Mouse (Mus musculus) adrenal gland (tissue): Measurements from ENCODE around the gene Trmt1l.

Experiments
- intact Hi-C: fragments of 180-260 bp; cut with DNase I; formaldehyde crosslinking; loops from one replicate; pipeline ENCODE4 v1.15.1; 2025
- microRNA-seq, 2 experiments: library from miRNA; unstranded; fragments of <30 nt; microRNA quantifications; one replicate each; pipeline ENCODE4; 2019

Gene Trmt1l

DNA sequence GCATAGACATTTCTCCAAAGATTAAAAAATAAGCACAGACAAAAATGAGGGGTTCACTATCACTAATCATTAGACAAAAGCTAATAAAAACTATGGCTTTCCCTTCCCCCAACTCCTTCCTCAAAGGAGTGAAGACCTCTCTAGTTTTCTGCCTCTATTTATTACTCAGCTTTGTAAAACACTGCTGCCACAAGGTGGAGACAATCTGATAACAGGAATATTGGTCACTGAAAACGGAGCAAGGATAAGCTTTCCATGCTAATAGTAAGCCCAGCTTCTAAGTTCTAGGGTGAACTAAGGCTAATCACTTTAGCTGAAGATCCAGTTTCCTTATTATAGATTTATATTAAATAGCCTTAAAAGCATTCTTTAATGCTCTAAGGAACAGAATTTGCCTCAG is 64.1 kb downstream of the Trmt1l start:
- intact Hi-C loops: loop anchor here (5.0 kb wide), 1 partner anchor 215 kb away; no protein-coding TSS in a partner anchor

GRCm38 (mm10) chr1:151493826-151494225 is 65.5 kb downstream of the Trmt1l start:
- intact Hi-C loops: loop anchor here (5.0 kb wide), 1 partner anchor 213 kb away; no protein-coding TSS in a partner anchor

GRCm38 (mm10) chr1:151494711-151495110 is 66.4 kb downstream of the Trmt1l start:
- intact Hi-C loops: loop anchor here (5.0 kb wide), 1 partner anchor 213 kb away; no protein-coding TSS in a partner anchor

DNA sequence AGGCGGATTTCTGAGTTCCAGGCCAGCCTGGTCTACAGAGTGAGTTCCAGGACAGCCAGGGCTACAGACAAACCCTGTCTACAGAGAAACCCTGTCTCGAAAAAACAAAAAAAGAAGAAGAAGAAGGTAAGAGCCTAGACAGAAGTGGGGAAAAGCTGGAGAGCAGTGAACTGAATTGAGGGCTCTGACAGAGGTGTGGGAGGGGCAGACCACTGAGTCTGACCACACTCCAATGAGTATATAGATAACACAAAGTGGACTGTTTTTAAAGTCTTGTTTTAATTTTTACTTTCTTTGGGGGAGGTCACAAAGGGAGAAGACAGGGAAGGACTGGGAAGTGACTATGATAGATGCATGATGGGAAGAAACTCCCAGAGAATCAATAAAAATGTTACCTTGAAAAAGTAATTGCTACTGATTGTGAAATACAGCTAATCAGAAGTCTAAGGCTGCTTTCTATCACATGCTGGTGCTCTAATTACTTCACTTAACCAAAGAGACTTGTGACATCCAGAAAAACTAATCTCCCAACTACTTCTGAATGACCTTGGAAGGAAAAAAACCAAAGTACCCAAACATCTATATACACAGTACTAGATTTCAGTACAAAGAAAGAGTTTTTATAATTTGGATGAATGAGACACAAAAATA is 67.4 kb downstream of the Trmt1l start:
- intact Hi-C loops: no loop called here

GRCm38 (mm10) chr1:151497028-151497427 is 68.7 kb downstream of the Trmt1l start:
- intact Hi-C loops: no loop called here

- intact Hi-C loops: no loop called here
Observed at GRCm38 (mm10) chr1:151497942-151498341, 69.6 kb downstream of the Trmt1l start.

DNA sequence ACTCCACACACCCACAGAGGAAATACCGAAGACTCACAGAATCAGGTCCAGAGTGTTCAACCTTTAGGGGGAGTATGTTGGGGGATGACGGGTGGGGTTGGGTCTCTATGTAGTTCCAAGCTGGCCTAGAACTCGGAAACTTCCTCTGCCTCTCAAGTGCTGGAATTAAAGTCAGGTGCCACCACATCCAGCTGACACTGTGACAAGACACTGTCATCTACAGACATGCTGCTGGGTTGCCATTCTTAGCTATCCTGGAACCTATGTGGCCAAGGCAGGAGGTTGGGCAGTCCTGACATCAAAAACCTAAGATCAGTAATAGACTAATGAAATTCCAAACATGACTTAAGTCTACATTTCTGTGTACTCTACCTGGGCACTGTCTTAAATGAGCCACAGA is 70.0 kb downstream of the Trmt1l start:
- intact Hi-C loops: no loop called here

GRCm38 (mm10) chr1:151499815-151500501 is 71.6 kb downstream of the Trmt1l start:
- intact Hi-C loops: no loop called here

DNA sequence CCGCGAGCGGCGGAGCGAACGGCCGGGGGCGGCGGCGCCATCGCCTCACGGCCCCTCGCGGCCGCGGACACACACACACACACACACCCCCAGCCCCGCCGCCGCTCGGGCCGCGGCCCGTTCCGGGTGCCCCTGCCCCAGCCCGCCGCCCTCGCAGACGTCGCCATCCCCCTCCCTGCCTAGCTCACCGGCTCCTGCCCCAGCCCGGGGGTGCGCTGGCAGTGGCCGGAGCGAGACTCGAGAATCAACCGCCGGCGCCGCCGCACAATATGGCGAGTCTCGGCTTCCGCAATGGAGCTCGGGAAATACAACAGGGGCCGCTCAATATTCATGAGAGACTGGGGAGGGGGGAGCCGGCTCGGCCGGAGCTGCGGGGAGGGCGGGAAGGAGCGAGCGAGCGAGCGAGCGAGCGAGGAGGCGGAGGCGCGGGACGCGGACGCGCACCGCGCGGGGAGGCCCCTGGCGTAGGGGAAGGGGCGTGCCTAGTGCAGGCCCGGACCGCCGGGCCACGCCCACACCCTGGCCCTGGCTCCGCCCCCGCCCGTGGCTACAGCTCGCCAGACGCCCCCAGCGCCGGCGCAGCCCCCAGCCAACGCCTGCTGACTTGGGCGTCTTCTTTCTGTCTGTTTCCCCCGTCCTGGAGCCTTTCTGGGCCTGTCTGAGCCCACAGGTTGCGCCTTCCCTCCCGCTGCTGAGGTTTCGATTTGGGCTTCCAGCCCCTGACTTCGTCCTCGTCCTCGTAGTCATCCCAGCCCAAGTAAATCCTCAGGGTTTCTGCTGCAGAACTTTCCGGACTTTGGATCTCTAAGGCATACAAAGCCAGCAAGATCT is 72.4 kb downstream of the Trmt1l start, which contains the start of gene Rnf2:
Gene Rnf2, minus strand, starts transcription at position 425 of the 831 bp plus-strand sequence.
- intact Hi-C loops: no loop called here

Small RNA genes lying within 50 kb of the gene (microRNA-seq; reads per million reads assigned to microRNA genes)
- 0 to 0.49 reads per million in 2 experiments for gene Mir7682
